Mouse (Mus musculus) forebrain, embryonic 10.5 days (tissue): ENCODE results near the gene 2410004B18Rik. TPM values are rescaled to one million over a fixed set of nuclear protein-coding genes. Genes with fewer than 3 reads are reported as not detected.

Source experiments
- DNase-seq: peaks from one replicate; pipeline ENCODE4 v3.0.0-alpha.2; 2017; ENCODE audit warnings: low spot score; ENCODE audit errors: extremely low spot score
- H3K27ac ChIP-seq: fragments of 300-500 bp; sonication (generic); 2 replicates; pipeline ENCODE4 v1.5.1; 2016; ENCODE audit warnings: mild to moderate bottlenecking
- H3K27me3 ChIP-seq: fragments of 300-500 bp; sonication (generic); 2 replicates; pipeline ENCODE4 v1.6.1; 2016; ENCODE audit warnings: mild to moderate bottlenecking; ENCODE audit not compliant: poor library complexity, severe bottlenecking
- H3K36me3 ChIP-seq: fragments of 300-500 bp; sonication (generic); replicated peaks from 2 replicates; pipeline ENCODE4 v1.6.1; 2016; ENCODE audit warnings: mild to moderate bottlenecking, moderate library complexity
- H3K4me1 ChIP-seq: fragments of 300-500 bp; sonication (generic); 2 replicates; pipeline ENCODE4 v1.6.1; 2016
- H3K4me3 ChIP-seq: fragments of 300-500 bp; sonication (generic); 2 replicates; pipeline ENCODE4 v1.5.1; 2016; ENCODE audit warnings: mild to moderate bottlenecking, moderate library complexity
- H3K9me3 ChIP-seq: fragments of 300-500 bp; sonication (generic); 2 replicates; pipeline ENCODE4 v1.6.1; 2016; ENCODE audit warnings: mild to moderate bottlenecking, moderate library complexity
- WGBS: fragments of 180-500 bp; shearing (Covaris S2); methylation state at CpG from one replicate; pipeline ENCODE4 v1.1.7; 2016; 5-methylcytosine and 5-hydroxymethylcytosine counted together
- polyA plus RNA-seq: library from polyadenylated mRNA; unstranded; fragments of >200 nt; fragmentation: Nextera tagmentation; extraction: Ambion mirVana; gene quantifications from 2 replicates; pipeline ENCODE4 v1.2.1, GENCODE M21; 2016

The 2410004B18Rik gene
- polyA plus RNA-seq, 1 experiment from 2014 or later = 49.0 TPM

DNA sequence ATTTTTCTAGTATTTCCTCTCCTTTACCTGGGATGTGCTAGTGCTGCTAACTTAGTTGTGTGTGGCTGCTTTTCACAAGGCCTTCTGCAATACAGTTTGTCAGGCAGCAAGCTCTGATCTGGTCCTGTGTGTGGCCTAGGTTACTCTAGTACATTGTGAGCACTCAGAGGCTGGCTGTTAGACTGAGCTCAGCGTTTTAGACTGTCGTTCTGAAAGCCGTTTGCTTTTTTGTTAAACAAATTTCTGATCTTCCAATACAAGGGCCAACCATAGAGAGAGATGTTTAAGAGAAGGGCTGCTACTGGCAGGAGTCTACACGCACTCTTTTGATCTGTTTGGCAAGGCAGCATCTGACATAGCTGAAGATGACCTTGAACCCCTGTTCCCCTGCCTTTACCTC, 2.2 kb downstream of the 2410004B18Rik start:
- Histone ChIP-seq H3K27ac (no peak overlapping the region), H3K9me3 (no peaks in the 10 kb centered on the region), H3K27me3 (no peaks in the 10 kb centered on the region), H3K36me3 (peaks cover 55% of the 10 kb centered on the region), H3K4me3 (no peak overlapping the region; the same call in 1 of the 2 replicates), H3K4me1 (peaks cover 22% of the 10 kb centered on the region)
- no peak for DNase-seq
- 91% methylated on average over 4 of the region's 4 CpGs for WGBS

GRCm38 (mm10) chr3:145941971-145942370, 4.2 kb downstream of the 2410004B18Rik start:
- no peaks in the 10 kb centered on the region for H3K27me3 ChIP-seq
- H3K4me3 ChIP-seq = no peak overlapping the region
- 21% methylated on average over 3 of the region's 3 CpGs for WGBS
- peaks cover 24% of the 10 kb centered on the region for H3K4me1 ChIP-seq
- H3K27ac ChIP-seq = no peak overlapping the region
- no peaks in the 10 kb centered on the region for H3K9me3 ChIP-seq
- DNase-seq = peak; percentile 46
- H3K36me3 ChIP-seq = peaks cover 65% of the 10 kb centered on the region

DNA sequence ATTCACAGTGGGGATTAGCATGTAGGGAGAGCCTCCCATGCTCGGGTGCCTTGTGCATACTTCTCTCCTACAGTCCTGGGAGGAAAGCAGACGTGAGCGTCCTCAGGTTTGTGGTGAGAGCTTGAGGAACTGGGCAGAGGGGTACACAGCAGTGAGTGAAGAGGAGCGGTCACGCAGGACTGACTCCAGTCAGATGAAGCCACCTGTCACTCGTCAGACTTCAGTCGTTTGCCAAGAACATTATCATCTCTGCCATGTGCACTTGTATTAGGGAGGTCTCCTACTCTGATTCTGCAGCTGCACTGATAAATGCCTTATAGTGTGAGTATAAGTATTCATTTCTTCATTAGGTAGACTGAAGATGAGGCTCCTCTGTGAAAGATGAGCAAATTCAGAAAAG, 6.5 kb downstream of the 2410004B18Rik start:
- H3K27ac ChIP-seq = no peak overlapping the region
- WGBS = 89% methylated on average over 7 of the region's 7 CpGs
- no peak for DNase-seq
- H3K9me3 ChIP-seq = no peaks in the 10 kb centered on the region
- peaks cover 5% of the 10 kb centered on the region for H3K27me3 ChIP-seq
- H3K36me3 ChIP-seq = peaks cover 59% of the 10 kb centered on the region
- H3K4me3 ChIP-seq = no peak overlapping the region
- H3K4me1 ChIP-seq = peaks cover 20% of the 10 kb centered on the region

- 87% methylated on average over 3 of the region's 3 CpGs for WGBS
- H3K4me3 ChIP-seq = no peak overlapping the region
- no peak overlapping the region for H3K27ac ChIP-seq
- H3K36me3 ChIP-seq = peaks cover 45% of the 10 kb centered on the region
- H3K9me3 ChIP-seq = no peaks in the 10 kb centered on the region
- peaks cover 18% of the 10 kb centered on the region for H3K27me3 ChIP-seq
- DNase-seq = no peak
- peaks cover 19% of the 10 kb centered on the region for H3K4me1 ChIP-seq
Observed at GRCm38 (mm10) chr3:145945904-145946303, 8.1 kb downstream of the 2410004B18Rik start.

- Histone ChIP-seq H3K4me1 (peaks cover 19% of the 10 kb centered on the region), H3K27me3 (peaks cover 25% of the 10 kb centered on the region), H3K36me3 (peaks cover 37% of the 10 kb centered on the region), H3K4me3 (no peak overlapping the region), H3K9me3 (no peaks in the 10 kb centered on the region), H3K27ac (no peak overlapping the region)
- WGBS = 62% methylated on average over 2 of the region's 2 CpGs
- DNase-seq = no peak
Observed at GRCm38 (mm10) chr3:145946654-145947053, 8.8 kb downstream of the 2410004B18Rik start.

DNA sequence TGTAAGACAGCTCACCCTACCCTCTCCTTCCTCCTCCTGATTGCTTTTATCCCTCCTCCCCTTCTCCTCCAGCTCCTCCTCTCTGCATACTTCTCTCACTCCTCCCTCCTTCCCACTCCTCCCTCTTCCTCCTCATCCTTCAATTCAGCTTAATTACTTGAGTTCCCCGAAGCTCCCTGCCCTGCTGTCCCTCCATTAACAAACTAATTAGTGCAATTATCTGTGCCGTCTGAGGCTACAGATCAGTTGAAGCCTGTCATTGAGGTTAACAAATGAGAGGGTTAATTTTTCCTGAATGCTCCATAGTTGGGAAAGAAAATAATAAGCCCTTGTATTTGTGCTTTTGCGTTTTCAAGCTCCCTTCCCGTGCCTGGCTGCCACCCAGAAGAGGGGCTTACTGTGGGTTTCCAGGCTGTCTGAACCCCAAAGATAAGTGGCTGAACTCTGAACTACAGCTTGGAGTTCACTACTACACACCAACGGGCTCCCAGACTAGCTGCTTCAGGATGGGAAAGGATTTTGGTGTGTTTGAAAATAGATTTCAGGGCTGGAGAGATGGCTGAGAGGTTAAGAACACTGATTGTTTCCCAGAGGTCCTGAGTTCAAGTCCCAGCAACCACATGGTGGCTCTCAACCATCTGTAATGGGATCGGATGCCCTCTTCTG, 9.9 kb downstream of the 2410004B18Rik start:
- no peak overlapping the region for H3K27ac ChIP-seq
- peaks cover 28% of the 10 kb centered on the region for H3K27me3 ChIP-seq
- no peaks in the 10 kb centered on the region for H3K9me3 ChIP-seq
- H3K36me3 ChIP-seq = peaks cover 33% of the 10 kb centered on the region
- H3K4me1 ChIP-seq = peaks cover 19% of the 10 kb centered on the region
- WGBS = 34% methylated on average over 6 of the region's 6 CpGs
- no peak for DNase-seq
- no peak overlapping the region for H3K4me3 ChIP-seq

DNA sequence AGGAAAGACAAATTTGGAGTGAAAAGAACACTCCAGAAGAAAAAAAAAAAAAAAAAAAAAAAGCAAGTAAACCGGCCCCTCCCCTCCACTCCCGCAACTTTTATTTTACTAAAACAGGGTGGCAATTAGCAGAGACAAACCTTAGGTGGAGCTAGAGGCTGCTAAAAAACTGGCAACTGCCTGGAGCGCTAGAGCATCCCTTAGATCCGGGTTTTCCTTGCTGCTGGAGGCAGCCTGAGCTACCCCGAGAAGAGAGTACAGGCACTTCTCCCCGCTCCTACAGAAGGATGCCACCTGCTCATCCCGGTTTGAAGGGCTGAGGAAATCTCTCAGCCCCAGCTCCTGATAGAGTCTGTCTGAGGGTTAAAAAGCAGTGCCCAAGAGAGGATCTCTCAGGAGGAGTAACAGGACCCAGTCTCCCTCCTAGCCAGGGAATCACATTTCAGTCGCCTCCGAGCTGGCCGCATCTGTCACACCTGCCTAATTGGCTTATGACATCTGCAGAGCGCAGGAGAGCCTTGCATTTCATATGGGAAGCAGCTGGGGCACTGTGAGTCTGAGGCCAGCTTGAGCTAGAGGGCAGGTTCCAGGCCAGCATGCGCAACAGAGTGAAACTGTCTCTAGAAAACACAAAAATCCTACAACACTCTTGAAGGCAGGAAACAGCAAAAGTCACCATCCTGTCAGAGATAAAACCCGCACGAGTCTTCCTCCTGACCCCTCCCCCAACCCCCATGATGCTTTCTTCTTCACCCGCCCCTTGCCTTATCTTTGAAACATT, 12.4 kb downstream of the 2410004B18Rik start:
- peak; percentile 52 for DNase-seq
- Histone ChIP-seq H3K9me3 (no peaks in the 10 kb centered on the region; the same call in 1 of the 2 replicates), H3K27ac (no peak overlapping the region), H3K27me3 (peaks cover 28% of the 10 kb centered on the region), H3K4me3 (peak overlapping the region; percentile 34), H3K36me3 (peaks cover 7% of the 10 kb centered on the region), H3K4me1 (peaks cover 19% of the 10 kb centered on the region)
- WGBS = 9% methylated on average over 15 of the region's 15 CpGs

DNA sequence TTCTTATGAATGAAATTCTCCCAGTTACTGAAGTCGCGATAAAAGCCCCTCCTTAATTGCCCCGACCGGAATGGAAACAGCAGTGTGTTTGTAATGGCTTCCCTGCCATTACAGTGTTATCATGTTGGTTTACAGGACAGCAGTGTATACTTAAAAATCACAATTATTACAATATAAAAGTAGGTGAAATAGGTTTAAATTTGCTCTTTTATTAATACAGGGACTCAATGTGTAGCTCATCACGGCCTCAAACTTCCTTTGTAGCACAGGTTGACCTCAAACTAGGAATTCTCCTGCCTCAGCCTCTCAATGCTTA, 13.0 kb downstream of the 2410004B18Rik start:
- H3K4me3 ChIP-seq = no peak overlapping the region
- WGBS = 58% methylated on average over 5 of the region's 5 CpGs
- peaks cover 2% of the 10 kb centered on the region; the same call in 1 of the 2 replicates for H3K36me3 ChIP-seq
- no peak overlapping the region for H3K27ac ChIP-seq
- H3K9me3 ChIP-seq = no peaks in the 10 kb centered on the region; the same call in 1 of the 2 replicates
- H3K27me3 ChIP-seq = peaks cover 28% of the 10 kb centered on the region
- peaks cover 19% of the 10 kb centered on the region for H3K4me1 ChIP-seq
- DNase-seq = no peak

GRCm38 (mm10) chr3:145951287-145952165, 13.7 kb downstream of the 2410004B18Rik start:
- Histone ChIP-seq H3K9me3 (no peaks in the 10 kb centered on the region; the same call in 1 of the 2 replicates), H3K36me3 (no peaks in the 10 kb centered on the region), H3K4me3 (no peak overlapping the region), H3K27me3 (peaks cover 28% of the 10 kb centered on the region), H3K4me1 (peaks cover 19% of the 10 kb centered on the region), H3K27ac (no peak overlapping the region)
- 79% methylated on average over 17 of the region's 17 CpGs for WGBS
- DNase-seq = no peak

- 92% methylated on average over 7 of the region's 7 CpGs for WGBS
- peaks cover 8% of the 10 kb centered on the region for H3K4me1 ChIP-seq
Observed at GRCm38 (mm10) chr3:145952945-145953344, 15.1 kb downstream of the 2410004B18Rik start.

GRCm38 (mm10) chr3:145953411-145953810, 15.6 kb downstream of the 2410004B18Rik start:
- H3K36me3 ChIP-seq = no peaks in the 10 kb centered on the region
- no peak overlapping the region for H3K27ac ChIP-seq
- peaks cover 28% of the 10 kb centered on the region for H3K27me3 ChIP-seq
- H3K4me1 ChIP-seq = peaks cover 8% of the 10 kb centered on the region
- no peak for DNase-seq
- no peak overlapping the region for H3K4me3 ChIP-seq
- WGBS = 85% methylated on average over 2 of the region's 2 CpGs
- H3K9me3 ChIP-seq = peaks cover 10% of the 10 kb centered on the region; the same call in 1 of the 2 replicates

More at GRCm38 (mm10) chr3:145952945-145953344, 15.1 kb downstream of the 2410004B18Rik start:
- H3K27ac ChIP-seq = no peak overlapping the region
- H3K4me3 ChIP-seq = no peak overlapping the region
- H3K36me3 ChIP-seq = no peaks in the 10 kb centered on the region
- H3K9me3 ChIP-seq = peaks cover 6% of the 10 kb centered on the region; the same call in 1 of the 2 replicates
- no peak for DNase-seq
- H3K27me3 ChIP-seq = peaks cover 28% of the 10 kb centered on the region

- Histone ChIP-seq H3K27me3 (peaks cover 39% of the 10 kb centered on the region), H3K4me1 (peaks cover 26% of the 10 kb centered on the region), H3K4me3 (no peak overlapping the region), H3K9me3 (peaks cover 15% of the 10 kb centered on the region; the same call in 1 of the 2 replicates), H3K36me3 (no peaks in the 10 kb centered on the region), H3K27ac (no peak overlapping the region)
- no peak for DNase-seq
- 64% methylated on average over 1 of the region's 1 CpGs for WGBS
Observed at GRCm38 (mm10) chr3:145959824-145960223, 22.0 kb downstream of the 2410004B18Rik start.
